Mouse (Mus musculus): ENCODE results near the gene Adap1. TPM values are rescaled to one million over a fixed set of nuclear protein-coding genes. Genes with fewer than 3 reads are reported as not detected.

Adap1 gene
- polyA plus RNA-seq, 1 experiment from 2014 or later = 7.7 TPM

DNA sequence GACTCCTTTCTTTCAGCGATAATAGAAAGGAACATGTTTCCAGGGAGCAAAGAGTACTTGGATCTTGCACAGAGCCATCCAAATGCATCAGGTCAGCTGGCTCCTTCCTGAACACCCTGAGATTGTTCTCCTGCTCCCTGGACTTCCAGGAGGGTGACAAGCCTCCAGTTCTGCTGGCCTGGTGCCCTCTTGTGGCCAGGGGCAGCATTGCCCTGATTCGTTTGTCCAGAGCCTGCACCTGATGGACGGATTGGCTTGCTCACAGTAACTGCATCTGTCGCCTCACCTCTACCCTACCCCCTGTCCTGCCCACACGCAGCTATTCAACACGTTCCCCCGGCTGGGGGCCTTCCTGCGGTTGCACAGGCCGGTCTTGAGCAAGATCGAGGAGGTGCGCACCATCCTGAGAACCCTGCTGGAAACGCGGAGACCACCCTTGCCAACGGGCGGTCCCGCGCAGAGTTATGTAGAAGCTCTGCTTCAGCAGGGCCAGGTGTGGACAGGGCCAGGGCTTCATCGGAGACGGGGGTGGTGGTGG is 29.9 kb upstream of the Adap1 start:
- Histone ChIP-seq H3K9ac (ENCODE audit: low read length) (no peak overlapping the region), H3K27ac (ENCODE audit: low read depth, low read length) (no peak overlapping the region), H3K9me3 (ENCODE audit: control insufficient read depth, low read length) (no peaks in the 10 kb centered on the region), H3K36me3 (ENCODE audit: control insufficient read depth, insufficient read depth, low read length) (no peaks in the 10 kb centered on the region), H3K4me2 (ENCODE audit: low read depth) (no peak overlapping the region), H3K27me3 (ENCODE audit: control insufficient read depth, insufficient read depth, low read length) (no peaks in the 10 kb centered on the region), H3K4me3 (ENCODE audit: low read depth, low read length) (no peak overlapping the region), H3K4me1 (ENCODE audit: control insufficient read depth, insufficient read depth, low read length) (peaks cover 4% of the 10 kb centered on the region; the same call in 1 of the 2 replicates)
- ATAC-seq (ENCODE audit: insufficient read depth, low FRiP score, low TSS enrichment) (peak; percentile 25; the same call in 1 of the 2 replicates), DNase-seq (ENCODE audit: low spot score) (peak; percentile 79)
- 38% methylated on average over 19 of the region's 19 CpGs for WGBS

DNA sequence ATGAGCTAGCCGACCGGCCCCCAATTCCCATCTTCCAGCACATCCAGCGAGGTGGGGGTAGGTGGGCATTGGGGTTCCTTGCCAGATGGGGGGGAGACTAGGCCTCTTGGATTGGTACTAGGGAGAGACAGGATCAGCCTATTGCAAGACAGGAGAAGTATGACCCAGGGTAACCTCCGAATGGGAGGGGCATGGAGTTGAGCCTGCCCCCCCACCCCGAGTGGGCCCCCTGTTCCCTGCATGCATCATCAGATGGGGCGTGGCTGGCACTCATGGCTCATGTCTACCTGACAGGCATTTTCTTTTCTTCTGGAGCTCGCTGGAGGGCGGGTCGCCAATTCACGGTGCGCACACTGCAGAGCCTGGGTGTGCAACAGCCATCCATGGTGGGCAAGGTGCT is 28.5 kb upstream of the Adap1 start:
- Histone ChIP-seq H3K36me3 (ENCODE audit: control insufficient read depth, insufficient read depth, low read length) (no peaks in the 10 kb centered on the region), H3K4me1 (ENCODE audit: control insufficient read depth, insufficient read depth, low read length) (peaks cover 4% of the 10 kb centered on the region; the same call in 1 of the 2 replicates), H3K4me3 (ENCODE audit: low read depth, low read length) (no peak overlapping the region), H3K9ac (ENCODE audit: low read length) (no peak overlapping the region), H3K4me2 (ENCODE audit: low read depth) (no peak overlapping the region), H3K9me3 (ENCODE audit: control insufficient read depth, low read length) (no peaks in the 10 kb centered on the region), H3K27me3 (ENCODE audit: control insufficient read depth, insufficient read depth, low read length) (no peaks in the 10 kb centered on the region), H3K27ac (ENCODE audit: low read depth, low read length) (no peak overlapping the region)
- no peak for ATAC-seq (ENCODE audit: insufficient read depth, low FRiP score, low TSS enrichment)
- no peak for DNase-seq (ENCODE audit: low spot score)
- WGBS = 83% methylated on average over 11 of the region's 11 CpGs

DNA sequence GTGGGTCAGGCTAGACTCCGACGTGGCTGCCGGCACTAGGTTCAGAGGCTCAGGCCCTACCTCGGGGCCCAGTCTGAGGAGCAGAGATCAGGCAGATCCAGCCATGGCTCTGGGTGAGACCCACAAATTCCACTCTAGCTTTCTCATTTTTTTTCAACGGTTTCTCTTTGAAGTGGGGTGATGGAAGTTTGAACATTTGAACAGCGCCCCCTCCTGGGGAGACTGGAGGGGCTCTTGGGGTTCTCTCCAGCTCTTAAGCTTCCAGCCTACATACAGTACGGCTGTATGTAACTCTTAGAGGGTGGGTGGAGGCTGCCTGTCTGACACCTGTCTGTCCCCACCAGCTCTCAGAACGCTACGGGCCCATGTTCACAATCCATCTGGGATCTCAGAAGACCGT is 28.1 kb upstream of the Adap1 start:
- peaks cover 4% of the 10 kb centered on the region; the same call in 1 of the 2 replicates for H3K4me1 ChIP-seq (ENCODE audit: control insufficient read depth, insufficient read depth, low read length)
- no peak overlapping the region for H3K4me3 ChIP-seq (ENCODE audit: low read depth, low read length)
- DNase-seq (ENCODE audit: low spot score) (no peak), ATAC-seq (ENCODE audit: insufficient read depth, low FRiP score, low TSS enrichment) (no peak)
- no peak overlapping the region for H3K27ac ChIP-seq (ENCODE audit: low read depth, low read length)
- 63% methylated on average over 10 of the region's 10 CpGs for WGBS
- no peak overlapping the region for H3K4me2 ChIP-seq (ENCODE audit: low read depth)
- no peaks in the 10 kb centered on the region for H3K9me3 ChIP-seq (ENCODE audit: control insufficient read depth, low read length)
- no peaks in the 10 kb centered on the region for H3K27me3 ChIP-seq (ENCODE audit: control insufficient read depth, insufficient read depth, low read length)
- H3K9ac ChIP-seq (ENCODE audit: low read length) = no peak overlapping the region
- H3K36me3 ChIP-seq (ENCODE audit: control insufficient read depth, insufficient read depth, low read length) = no peaks in the 10 kb centered on the region

DNA sequence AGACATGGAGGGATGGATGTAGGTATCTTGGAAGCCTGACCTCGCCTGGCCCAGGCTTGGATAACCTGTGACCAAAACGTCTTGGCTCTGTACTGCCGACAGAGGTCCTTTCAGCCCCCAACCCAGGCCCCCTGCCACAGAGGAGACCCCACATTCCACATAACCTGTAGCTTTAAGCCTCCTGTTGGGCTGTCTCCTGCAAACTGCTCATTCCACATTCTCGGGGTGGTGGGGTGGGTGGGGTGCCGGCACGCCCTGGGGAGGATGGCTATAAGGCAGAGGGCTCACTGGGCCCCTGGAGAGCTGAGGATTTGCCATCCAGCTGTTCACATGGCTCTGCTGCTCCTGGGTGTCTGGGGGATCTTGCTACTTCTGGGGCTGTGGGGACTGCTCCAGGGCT is 26.9 kb upstream of the Adap1 start, which contains the start of gene Cyp2w1:
TSS of gene Cyp2w1 (plus strand) at position 301 of the 400 bp plus-strand sequence.
- no peaks in the 10 kb centered on the region for H3K27me3 ChIP-seq (ENCODE audit: control insufficient read depth, insufficient read depth, low read length)
- H3K4me1 ChIP-seq (ENCODE audit: control insufficient read depth, insufficient read depth, low read length) = peaks cover 4% of the 10 kb centered on the region; the same call in 1 of the 2 replicates
- DNase-seq (ENCODE audit: low spot score) (no peak), ATAC-seq (ENCODE audit: insufficient read depth, low FRiP score, low TSS enrichment) (no peak)
- no peak within 1 kb of the TSS for H3K4me3 ChIP-seq (ENCODE audit: low read depth, low read length)
- H3K4me2 ChIP-seq (ENCODE audit: low read depth) = no peak within 1 kb of the TSS
- no peak within 1 kb of the TSS for H3K27ac ChIP-seq (ENCODE audit: low read depth, low read length)
- H3K36me3 ChIP-seq (ENCODE audit: control insufficient read depth, insufficient read depth, low read length) = no peaks in the 10 kb centered on the region
- H3K9me3 ChIP-seq (ENCODE audit: control insufficient read depth, low read length) = no peaks in the 10 kb centered on the region
- H3K9ac ChIP-seq (ENCODE audit: low read length) = no peak within 1 kb of the TSS
- WGBS = 61% methylated on average over 6 of the region's 6 CpGs

DNA sequence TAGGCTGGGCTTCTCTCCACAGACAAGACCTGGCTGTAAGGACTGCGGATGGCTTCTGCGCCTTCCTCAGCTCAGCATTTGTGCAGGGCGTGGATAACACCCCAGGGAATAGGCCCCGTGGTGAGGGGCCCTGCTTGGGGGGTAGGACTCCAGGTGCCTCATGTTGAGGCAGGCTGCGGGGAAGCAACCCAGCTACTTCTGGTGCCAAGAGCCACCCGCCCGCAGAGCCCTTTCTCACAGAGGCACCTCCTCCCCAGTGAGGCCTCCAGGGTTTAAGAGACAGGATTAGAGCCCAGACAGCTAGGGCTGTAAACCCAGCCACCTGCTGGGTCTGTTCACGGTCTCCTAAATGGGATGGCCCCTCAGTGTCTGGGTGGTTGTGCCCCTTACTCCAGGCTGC is 26.2 kb upstream of the Adap1 start:
- no peaks in the 10 kb centered on the region for H3K36me3 ChIP-seq (ENCODE audit: control insufficient read depth, insufficient read depth, low read length)
- H3K4me2 ChIP-seq (ENCODE audit: low read depth) = no peak overlapping the region
- peaks cover 2% of the 10 kb centered on the region; the same call in 1 of the 2 replicates for H3K4me1 ChIP-seq (ENCODE audit: control insufficient read depth, insufficient read depth, low read length)
- no peak overlapping the region for H3K27ac ChIP-seq (ENCODE audit: low read depth, low read length)
- H3K9me3 ChIP-seq (ENCODE audit: control insufficient read depth, low read length) = no peaks in the 10 kb centered on the region
- H3K27me3 ChIP-seq (ENCODE audit: control insufficient read depth, insufficient read depth, low read length) = no peaks in the 10 kb centered on the region
- 24% methylated on average over 8 of the region's 8 CpGs for WGBS
- H3K4me3 ChIP-seq (ENCODE audit: low read depth, low read length) = no peak overlapping the region
- no peak overlapping the region for H3K9ac ChIP-seq (ENCODE audit: low read length)
- DNase-seq (ENCODE audit: low spot score) = no peak
- no peak for ATAC-seq (ENCODE audit: insufficient read depth, low FRiP score, low TSS enrichment)

DNA sequence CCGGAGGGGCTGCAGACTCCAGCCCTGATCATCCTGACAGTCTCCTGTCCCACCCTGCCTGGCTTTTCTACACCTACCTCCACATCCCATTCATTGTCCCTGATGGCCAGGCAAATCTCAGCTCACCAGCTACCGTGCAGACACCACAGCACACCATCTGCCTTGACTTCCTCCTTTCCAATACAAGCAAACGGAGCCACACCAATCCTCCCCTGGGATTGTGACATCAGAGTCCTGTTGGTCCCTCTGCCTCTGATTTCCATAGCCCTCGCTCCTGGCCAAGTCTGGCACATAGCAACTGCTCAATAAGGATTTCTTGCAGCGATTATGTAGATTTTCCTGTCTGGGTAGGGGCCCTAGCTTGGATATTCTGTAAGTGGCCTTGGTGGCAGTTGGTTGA is 25.7 kb upstream of the Adap1 start, which contains the start of gene Cox19:
TSS of gene Cox19 (minus strand) at position 285 of the 400 bp plus-strand sequence.
- Histone ChIP-seq H3K36me3 (ENCODE audit: control insufficient read depth, insufficient read depth, low read length) (no peaks in the 10 kb centered on the region), H3K4me1 (ENCODE audit: control insufficient read depth, insufficient read depth, low read length) (peaks cover 2% of the 10 kb centered on the region; the same call in 1 of the 2 replicates), H3K4me2 (ENCODE audit: low read depth) (no peak within 1 kb of the TSS), H3K4me3 (ENCODE audit: low read depth, low read length) (no peak within 1 kb of the TSS), H3K9me3 (ENCODE audit: control insufficient read depth, low read length) (no peaks in the 10 kb centered on the region), H3K9ac (ENCODE audit: low read length) (no peak within 1 kb of the TSS), H3K27me3 (ENCODE audit: control insufficient read depth, insufficient read depth, low read length) (no peaks in the 10 kb centered on the region), H3K27ac (ENCODE audit: low read depth, low read length) (no peak within 1 kb of the TSS)
- WGBS = 56% methylated on average over 5 of the region's 5 CpGs
- no peak for DNase-seq (ENCODE audit: low spot score)
- no peak for ATAC-seq (ENCODE audit: insufficient read depth, low FRiP score, low TSS enrichment)

DNA sequence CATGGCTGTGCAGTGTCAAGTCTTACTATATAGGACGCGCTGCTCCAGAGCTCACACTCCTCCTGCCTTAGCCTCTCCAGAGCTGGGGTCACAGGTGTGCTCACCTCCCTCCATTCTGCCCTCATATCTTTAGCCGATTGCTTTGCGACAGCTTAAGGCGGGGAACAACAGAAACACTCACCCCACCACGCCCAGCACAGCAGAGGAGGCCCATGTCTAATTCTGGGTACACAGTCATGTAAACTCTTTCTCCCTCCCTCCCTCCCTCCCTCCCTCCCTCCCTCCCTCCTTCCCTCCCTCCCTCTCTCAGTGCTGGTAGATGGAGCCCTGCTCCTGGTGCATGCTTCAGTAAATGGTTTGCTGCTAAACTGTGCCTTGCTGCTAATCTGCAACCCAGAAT is 24.3 kb upstream of the Adap1 start:
- no peak overlapping the region for H3K4me2 ChIP-seq (ENCODE audit: low read depth)
- peaks cover 2% of the 10 kb centered on the region for H3K4me1 ChIP-seq (ENCODE audit: control insufficient read depth, insufficient read depth, low read length)
- no peak overlapping the region for H3K4me3 ChIP-seq (ENCODE audit: low read depth, low read length)
- H3K9me3 ChIP-seq (ENCODE audit: control insufficient read depth, low read length) = no peaks in the 10 kb centered on the region
- H3K27me3 ChIP-seq (ENCODE audit: control insufficient read depth, insufficient read depth, low read length) = no peaks in the 10 kb centered on the region
- H3K27ac ChIP-seq (ENCODE audit: low read depth, low read length) = no peak overlapping the region
- WGBS = 72% methylated on average over 6 of the region's 6 CpGs
- no peaks in the 10 kb centered on the region for H3K36me3 ChIP-seq (ENCODE audit: control insufficient read depth, insufficient read depth, low read length)
- no peak for DNase-seq (ENCODE audit: low spot score)
- no peak for ATAC-seq (ENCODE audit: insufficient read depth, low FRiP score, low TSS enrichment)
- H3K9ac ChIP-seq (ENCODE audit: low read length) = no peak overlapping the region

DNA sequence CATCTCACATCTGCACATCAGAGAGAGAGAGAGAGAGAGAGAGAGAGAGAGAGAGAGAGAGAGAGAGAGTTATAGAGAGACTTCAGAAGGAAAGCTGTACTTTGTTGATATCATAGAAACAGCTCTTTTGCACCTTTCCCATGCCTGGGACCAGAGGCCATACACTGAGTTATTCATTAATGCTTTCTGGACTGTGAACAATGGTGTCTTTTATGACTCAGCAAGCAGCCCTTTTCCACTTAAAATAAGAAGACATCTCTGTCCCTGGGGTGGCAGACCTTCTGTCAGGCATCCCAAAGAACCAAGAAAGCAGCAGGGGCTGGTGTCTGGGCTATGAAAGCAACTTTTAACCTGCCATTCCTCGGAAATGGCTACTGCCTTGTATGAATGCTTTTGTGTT is 21.8 kb upstream of the Adap1 start:
- no peak overlapping the region for H3K4me3 ChIP-seq (ENCODE audit: low read depth, low read length)
- H3K9me3 ChIP-seq (ENCODE audit: control insufficient read depth, low read length) = no peaks in the 10 kb centered on the region
- 65% methylated on average over 1 of the region's 1 CpGs for WGBS
- H3K36me3 ChIP-seq (ENCODE audit: control insufficient read depth, insufficient read depth, low read length) = peaks cover 6% of the 10 kb centered on the region; the same call in 1 of the 2 replicates
- H3K4me1 ChIP-seq (ENCODE audit: control insufficient read depth, insufficient read depth, low read length) = peaks cover 6% of the 10 kb centered on the region
- DNase-seq (ENCODE audit: low spot score) (no peak), ATAC-seq (ENCODE audit: insufficient read depth, low FRiP score, low TSS enrichment) (no peak)
- no peak overlapping the region for H3K9ac ChIP-seq (ENCODE audit: low read length)
- H3K27me3 ChIP-seq (ENCODE audit: control insufficient read depth, insufficient read depth, low read length) = no peaks in the 10 kb centered on the region
- H3K4me2 ChIP-seq (ENCODE audit: low read depth) = no peak overlapping the region
- H3K27ac ChIP-seq (ENCODE audit: low read depth, low read length) = no peak overlapping the region

DNA sequence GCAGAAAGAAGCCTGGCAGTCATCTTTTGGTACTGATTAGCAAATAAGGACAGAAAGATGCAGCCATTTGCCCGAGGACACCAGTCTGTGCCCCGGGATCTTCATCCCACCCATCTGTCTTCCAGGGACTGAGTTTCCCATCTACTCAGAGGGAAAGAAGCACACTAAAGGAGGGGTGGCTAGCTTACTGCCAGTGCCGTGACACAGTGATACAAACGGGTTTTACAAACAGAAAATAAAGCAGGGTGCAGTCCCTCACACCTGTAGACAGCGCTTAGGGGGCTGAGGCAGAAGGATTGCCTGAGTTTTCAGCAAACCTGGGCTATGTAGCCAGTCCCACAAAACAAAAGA is 19.9 kb upstream of the Adap1 start:
- Histone ChIP-seq H3K9ac (ENCODE audit: low read length) (peak overlapping the region; percentile 24; the same call in 1 of the 2 replicates), H3K4me2 (ENCODE audit: low read depth) (peak overlapping the region; percentile 94), H3K27ac (ENCODE audit: low read depth, low read length) (no peak overlapping the region), H3K36me3 (ENCODE audit: control insufficient read depth, insufficient read depth, low read length) (peaks cover 13% of the 10 kb centered on the region), H3K4me1 (ENCODE audit: control insufficient read depth, insufficient read depth, low read length) (peaks cover 4% of the 10 kb centered on the region), H3K4me3 (ENCODE audit: low read depth, low read length) (peak overlapping the region; percentile 83; the same call in 1 of the 2 replicates), H3K27me3 (ENCODE audit: control insufficient read depth, insufficient read depth, low read length) (no peaks in the 10 kb centered on the region), H3K9me3 (ENCODE audit: control insufficient read depth, low read length) (no peaks in the 10 kb centered on the region)
- ATAC-seq (ENCODE audit: insufficient read depth, low FRiP score, low TSS enrichment) (peak; percentile 37), DNase-seq (ENCODE audit: low spot score) (no peak)
- 10% methylated on average over 5 of the region's 5 CpGs for WGBS

Measured in neural tube, embryonic 11.5 days (tissue).